Mouse (Mus musculus) G1E-ER4 (cell line): ENCODE data around the gene Olfr1123. TPM values are rescaled to one million over a fixed set of nuclear protein-coding genes. Genes with fewer than 3 reads are reported as not detected.

Source experiments
- GATA1 ChIP-seq: IDR thresholded peaks from one replicate; pipeline ENCODE4 v1.8.0; 2012; ENCODE audit warnings: low read length, inconsistent platforms
- polyA plus RNA-seq: library from polyadenylated mRNA; stranded (reverse); fragments of >175 nt; gene quantifications from 2 replicates; pipeline ENCODE4 v1.2.3, GENCODE M21; 2012

Gene Olfr1123
- polyA plus RNA-seq: not detected in 2 replicates

GRCm38 (mm10) chr2:87416335-87416734 is at the start of gene Olfr1123:
Olfr1123 (plus strand) TSS chr2:87416635.
- TF ChIP-seq GATA1: no peak

- no peak for TF ChIP-seq GATA1
Measured at GRCm38 (mm10) chr2:87369595-87369994, 46.8 kb upstream of the Olfr1123 start, which contains the start of gene Olfr1121. Olfr1121 (plus strand) TSS chr2:87369895.

- no peak for TF ChIP-seq GATA1
Measured at GRCm38 (mm10) chr2:87371726-87372125, 44.7 kb upstream of the Olfr1123 start.

GRCm38 (mm10) chr2:87383935-87384334 is 32.5 kb upstream of the Olfr1123 start:
- TF ChIP-seq GATA1: no peak

DNA sequence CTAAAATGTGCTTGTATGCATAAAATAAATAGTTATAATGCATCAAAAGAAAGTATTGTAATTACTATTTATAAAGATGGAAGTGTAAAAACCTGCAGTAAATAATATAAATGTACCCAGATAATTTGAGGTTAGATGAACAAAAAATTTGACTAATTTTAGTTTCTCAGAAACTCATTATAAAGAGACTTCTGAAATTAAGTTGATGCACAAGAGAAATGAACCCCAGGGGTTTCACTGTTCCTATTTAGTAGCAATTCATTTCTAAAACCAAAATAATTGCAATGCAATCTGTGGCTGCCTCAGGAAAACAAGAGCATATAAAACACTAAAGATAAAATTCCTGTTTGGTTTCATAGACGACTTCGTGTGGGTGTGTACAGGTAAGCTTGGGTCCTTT is 30.9 kb upstream of the Olfr1123 start, which contains the start of gene Olfr1122:
Gene Olfr1122 (plus strand): TSS at position 301 of the 400 bp plus-strand sequence.
- no peak for TF ChIP-seq GATA1

DNA sequence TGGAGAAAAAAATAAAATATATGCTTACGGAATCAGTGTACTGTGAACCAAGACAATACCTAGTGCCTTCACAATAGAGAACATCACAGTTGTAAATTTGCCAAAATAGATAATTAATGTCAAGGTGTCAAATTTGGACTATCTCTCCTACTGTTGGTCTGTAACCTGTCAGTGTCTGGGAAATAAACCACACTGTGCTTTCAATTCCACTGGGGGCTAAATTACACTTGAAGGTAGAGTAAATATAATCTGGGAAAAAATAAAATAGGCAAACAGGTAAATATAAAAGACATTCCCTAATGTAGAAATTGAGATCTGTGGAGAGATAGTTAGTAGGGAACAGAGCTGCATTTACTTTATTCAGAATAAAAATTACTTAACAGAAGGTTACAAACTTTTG is 13.5 kb downstream of the Olfr1123 start, which contains the start of gene Olfr1124:
Gene Olfr1124 (plus strand): TSS at position 301 of the 400 bp plus-strand sequence.
- no peak for TF ChIP-seq GATA1

DNA sequence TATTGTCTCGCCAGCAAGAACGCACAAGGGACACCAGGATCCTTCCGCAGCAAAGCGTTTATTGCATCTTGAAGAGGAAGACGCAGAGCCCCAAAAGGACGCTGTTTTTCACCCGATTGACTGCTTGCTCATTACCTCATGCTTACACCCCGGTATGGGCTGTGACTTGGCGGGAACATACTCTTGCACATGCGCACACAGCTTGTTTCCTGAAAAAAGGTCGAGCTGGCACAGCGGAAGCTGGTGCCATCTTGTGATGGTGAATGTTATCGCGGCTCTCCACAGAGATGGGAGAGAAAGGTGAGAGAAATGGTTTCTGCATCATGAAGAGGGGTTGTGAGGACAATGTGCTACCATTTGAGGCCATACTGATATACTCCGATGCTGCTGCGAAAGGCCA is 21.3 kb downstream of the Olfr1123 start:
- no peak for TF ChIP-seq GATA1

GRCm38 (mm10) chr2:87453662-87454061 is 37.2 kb downstream of the Olfr1123 start, which contains the start of gene Olfr1126:
Olfr1126 (plus strand) TSS chr2:87453962.
- TF ChIP-seq GATA1: no peak

- TF ChIP-seq GATA1: no peak
Measured at GRCm38 (mm10) chr2:87461769-87462168, 45.3 kb downstream of the Olfr1123 start.

Other genes starting within 250 kb of the Olfr1123 start
- not detected in 2 replicates for gene Olfr1112, start 228.8 kb upstream of the Olfr1123 start, polyA plus RNA-seq
- gene Olfr1113, start 207.7 kb upstream of the Olfr1123 start, polyA plus RNA-seq: not detected in 2 replicates
- not detected in 2 replicates for gene Olfr1115, start 168.6 kb upstream of the Olfr1123 start, polyA plus RNA-seq
- not detected in 2 replicates for gene Olfr1116, start 149.1 kb upstream of the Olfr1123 start, polyA plus RNA-seq
- not detected in 2 replicates for gene Olfr1118, start 109.1 kb upstream of the Olfr1123 start, polyA plus RNA-seq
- gene Olfr1120, start 61.8 kb upstream of the Olfr1123 start, polyA plus RNA-seq: not detected in 2 replicates
- gene Olfr1121, start 46.7 kb upstream of the Olfr1123 start, polyA plus RNA-seq: not detected in 2 replicates
- not detected in 2 replicates for gene Olfr1122, start 30.8 kb upstream of the Olfr1123 start, polyA plus RNA-seq
- gene Olfr1124, start 13.6 kb downstream of the Olfr1123 start, polyA plus RNA-seq: not detected in 2 replicates
- gene Olfr1126, start 37.3 kb downstream of the Olfr1123 start, polyA plus RNA-seq: not detected in 2 replicates
- not detected in 2 replicates for gene Pramel7, start 80.5 kb downstream of the Olfr1123 start, polyA plus RNA-seq
- gene Pramel6, start 89.9 kb downstream of the Olfr1123 start, polyA plus RNA-seq: not detected in 2 replicates
- gene Olfr153, start 115.2 kb downstream of the Olfr1123 start, polyA plus RNA-seq: not detected in 2 replicates
- not detected in 2 replicates for gene Olfr1128, start 128.9 kb downstream of the Olfr1123 start, polyA plus RNA-seq
- not detected in 2 replicates for gene Olfr1129, start 157.3 kb downstream of the Olfr1123 start, polyA plus RNA-seq
- gene Olfr1130, start 189.6 kb downstream of the Olfr1123 start, polyA plus RNA-seq: not detected in 2 replicates
- not detected in 2 replicates for gene Olfr1131, start 210.5 kb downstream of the Olfr1123 start, polyA plus RNA-seq
- not detected in 2 replicates for gene Olfr1132, start 220.9 kb downstream of the Olfr1123 start, polyA plus RNA-seq
- gene Olfr1133, start 230.7 kb downstream of the Olfr1123 start, polyA plus RNA-seq: not detected in 2 replicates
- not detected in 2 replicates for gene Olfr1134, start 241.8 kb downstream of the Olfr1123 start, polyA plus RNA-seq